Comparison of ENCODE assay signal across 19 mouse cellular contexts in the genomic region with DNA sequence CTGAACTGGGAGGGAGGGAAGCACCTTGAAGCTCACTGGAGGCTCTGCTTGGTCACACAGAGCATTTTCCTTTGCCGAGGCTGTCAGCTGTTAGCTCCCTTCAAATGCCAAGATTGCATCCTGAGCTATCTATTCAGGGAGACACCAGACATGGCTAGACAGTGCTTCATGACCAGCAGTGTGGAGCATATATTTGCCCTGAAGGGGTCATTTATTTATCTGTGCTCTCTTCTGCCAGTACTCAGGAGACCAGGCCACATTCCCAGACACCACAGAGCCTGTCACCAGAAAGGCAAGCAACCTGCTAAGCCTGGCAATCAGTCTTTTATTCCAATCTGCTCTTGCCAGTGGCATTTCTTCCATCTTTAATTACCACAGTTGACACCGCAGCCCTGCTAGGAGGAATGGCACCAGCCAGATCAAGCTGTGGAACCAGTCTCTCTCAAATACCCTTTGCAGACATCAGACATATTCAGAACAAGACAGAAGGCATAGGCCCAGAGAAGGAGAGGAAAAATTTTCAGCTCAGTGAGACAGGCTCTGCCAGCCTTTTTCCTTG.
DNase-seq lines count a peak whose midpoint lies in the region; ATAC-seq lines count a peak whose summit lies in the region.
"Had no signal": no experiment of that assay in that cellular context is flagged by ENCODE, and none has a peak within 500 bp of the region (broad histone marks: within the 10 kb centered on the region; RNA-seq: fewer than 3 reads in every experiment).

No protein-coding gene starts in this region.

- DNase-seq in hindbrain, embryonic 11.5 days (ENCODE audit: low spot score), result no peak
- DNase-seq in retina, postnatal 1 day, result peak; percentile 33
- DNase-seq in retina, embryonic 14.5 days (ENCODE audit: low spot score), result no peak
- peak; percentile 44 to 69 for DNase-seq in cerebellum, postnatal 14 days
- no peak for DNase-seq in gastrocnemius, postnatal 4 days (ENCODE audit: low spot score in 2 of 2)
- no peak for DNase-seq in gastrocnemius, adult 8-10 months (ENCODE audit: low spot score in 2 of 2)
- DNase-seq: adrenal gland, postnatal 25 days; heart, adult 11 months; kidney, adult 8-10 months; lung, adult 18-20 months; lung, postnatal 4 days; right cerebral cortex, postnatal 14 days; thymus, postnatal 36 days had no signal

- no peak overlapping the region for H3K4me2 ChIP-seq in hindbrain, embryonic 13.5 days
- no peak overlapping the region for H3K4me2 ChIP-seq in hindbrain, embryonic 11.5 days (replicated peaks; ENCODE audit: low read depth, low read length)
- H3K4me2 ChIP-seq in midbrain, embryonic 16.5 days (ENCODE audit: low read length), result no peak overlapping the region
- H3K4me2 ChIP-seq: limb, embryonic 15.5 days had no signal

- H3K9ac ChIP-seq in hindbrain, embryonic 13.5 days, result no peak overlapping the region
- no peak overlapping the region for H3K9ac ChIP-seq in hindbrain, embryonic 11.5 days (ENCODE audit: low read depth, low read length)
- no peak overlapping the region for H3K9ac ChIP-seq in midbrain, embryonic 16.5 days (ENCODE audit: low read depth, low read length)
- H3K9ac ChIP-seq: limb, embryonic 15.5 days had no signal

- peaks cover 11% of the 10 kb centered on the region; the same call in 1 of the 2 replicates for H3K4me1 ChIP-seq in hindbrain, embryonic 13.5 days (replicated peaks)
- H3K4me1 ChIP-seq in hindbrain, embryonic 11.5 days (replicated peaks; ENCODE audit: control insufficient read depth, insufficient read depth, low read length), result no peaks in the 10 kb centered on the region
- H3K4me1 ChIP-seq in midbrain, embryonic 16.5 days (ENCODE audit: control insufficient read depth, insufficient read depth, low read length), result peaks cover 9% of the 10 kb centered on the region; the same call in 1 of the 2 replicates

- 39% methylated on average over 2 of the region's 2 CpGs for WGBS in hindbrain, embryonic 13.5 days
- WGBS in hindbrain, embryonic 11.5 days, result 53% methylated on average over 2 of the region's 2 CpGs
- WGBS in midbrain, embryonic 16.5 days, result 44% methylated on average over 2 of the region's 2 CpGs

- peak overlapping the region; percentile 55 for H3K27ac ChIP-seq in hindbrain, embryonic 13.5 days
- H3K27ac ChIP-seq in hindbrain, embryonic 11.5 days (ENCODE audit: low read depth, low read length), result no peak overlapping the region
- no peak overlapping the region for H3K27ac ChIP-seq in midbrain, embryonic 16.5 days (ENCODE audit: low read length)
- H3K27ac ChIP-seq: limb, embryonic 15.5 days; stomach, postnatal 0 days had no signal

- H3K36me3 ChIP-seq in hindbrain, embryonic 13.5 days, result no peaks in the 10 kb centered on the region
- H3K36me3 ChIP-seq in hindbrain, embryonic 11.5 days (ENCODE audit: control insufficient read depth, insufficient read depth, low read length), result no peaks in the 10 kb centered on the region
- no peaks in the 10 kb centered on the region for H3K36me3 ChIP-seq in midbrain, embryonic 16.5 days (ENCODE audit: control insufficient read depth, insufficient read depth, low read length)
- H3K36me3 ChIP-seq: limb, embryonic 15.5 days had no signal

- no peaks in the 10 kb centered on the region for H3K27me3 ChIP-seq in hindbrain, embryonic 13.5 days
- no peaks in the 10 kb centered on the region for H3K27me3 ChIP-seq in hindbrain, embryonic 11.5 days (ENCODE audit: control insufficient read depth, insufficient read depth, low read length)
- no peaks in the 10 kb centered on the region for H3K27me3 ChIP-seq in midbrain, embryonic 16.5 days (ENCODE audit: control insufficient read depth, insufficient read depth, low read depth, low read length)
- H3K27me3 ChIP-seq: limb, embryonic 15.5 days had no signal

- H3K9me3 ChIP-seq in hindbrain, embryonic 13.5 days, result no peaks in the 10 kb centered on the region
- H3K9me3 ChIP-seq in hindbrain, embryonic 11.5 days (ENCODE audit: control insufficient read depth, low read length), result no peaks in the 10 kb centered on the region
- no peaks in the 10 kb centered on the region for H3K9me3 ChIP-seq in midbrain, embryonic 16.5 days (replicated peaks; ENCODE audit: control insufficient read depth, low read length, poor library complexity, severe bottlenecking)
- H3K9me3 ChIP-seq: limb, embryonic 15.5 days had no signal

- H3K4me3 ChIP-seq in hindbrain, embryonic 13.5 days, result no peak overlapping the region
- no peak overlapping the region for H3K4me3 ChIP-seq in hindbrain, embryonic 11.5 days (ENCODE audit: low read depth, low read length)
- no peak overlapping the region for H3K4me3 ChIP-seq in midbrain, embryonic 16.5 days (ENCODE audit: low read depth, low read length)
- H3K4me3 ChIP-seq: erythroblast, embryonic 14.5 days; limb, embryonic 15.5 days had no signal

- ATAC-seq in hindbrain, embryonic 13.5 days (ENCODE audit: low FRiP score), result peak; percentile 59
- ATAC-seq in hindbrain, embryonic 11.5 days (ENCODE audit: low FRiP score), result no peak; the same call in 1 of the 2 replicates
- ATAC-seq in midbrain, embryonic 16.5 days, result peak; percentile 45; the same call in 1 of the 2 replicates
- ATAC-seq: CD4-positive, CD25-positive, alpha-beta regulatory T cell, adult 4 months had no signal

Comparison
In these comparisons a context has a peak if more than half of its experiments do, and no peak if none do; other contexts are left out.
1. DNase-seq: peak in retina, postnatal 1 day (single experiment) and cerebellum, postnatal 14 days (2 of 2); none in hindbrain, embryonic 11.5 days (single experiment), retina, embryonic 14.5 days (single experiment), gastrocnemius, postnatal 4 days (0 of 2) and gastrocnemius, adult 8-10 months (0 of 2).